Mouse (Mus musculus): ENCODE measurements at regions not wholly inside any gene's neighbourhood (a gene's known extent, or its start where the extent isn't known, plus 50 kb on each side); places are given as distances from the start of the nearest gene placed in this dataset.

- DNase-seq (ENCODE audit: low spot score) = no peak
Measured at GRCm38 (mm10) chr2:72881554-72881953, 98.7 kb downstream of the Sp3 start.

GRCm38 (mm10) chr2:72886250-72886649 lies 94.0 kb downstream of the Sp3 start:
- DNase-seq (ENCODE audit: low spot score) = no peak

Measured in heart, adult 8-10 months (tissue).